Mouse (Mus musculus) spleen, adult 10 weeks (tissue): Measurements from ENCODE around the gene Skint5. TPM values are rescaled to one million over a fixed set of nuclear protein-coding genes. Genes with fewer than 3 reads are reported as not detected.

ENCODE experiments used
- polyA plus RNA-seq: library from polyadenylated mRNA; stranded (reverse); fragments of 350-450 nt; fragmentation: Illumina TruSeq; extraction: RNeasy Lipid Tissue Mini Kit (QIAGEN cat#74804); gene quantifications from one replicate; pipeline ENCODE4 v1.2.3, GENCODE M21; 2015; ENCODE audit warnings: low replicate concordance; ENCODE audit not compliant: insufficient read depth

Skint5 gene
- not detected for polyA plus RNA-seq

DNA sequence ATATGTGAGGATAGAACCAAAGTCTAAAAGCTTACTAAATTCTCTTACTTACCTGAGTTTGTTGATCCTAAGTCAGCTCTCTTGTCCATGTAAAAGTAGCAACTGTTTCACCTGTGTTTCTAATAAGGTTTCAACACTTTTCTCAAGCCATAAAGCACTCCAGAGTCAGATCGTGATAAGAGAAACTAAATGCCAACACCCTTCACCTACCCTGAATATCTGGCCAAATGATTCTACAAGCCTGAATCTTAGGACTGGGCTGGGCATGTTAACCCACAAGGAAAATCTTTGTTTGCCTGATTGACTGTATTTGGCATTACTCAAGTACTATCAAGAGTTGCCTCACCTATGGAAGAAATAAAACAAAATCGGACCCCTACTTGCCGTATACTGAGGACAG, at the start of gene Skint5:
TSS of gene Skint5 (minus strand) at position 101 of the 400 bp plus-strand sequence.

Other genes with a start within 250 kb of the Skint5 start
- gene Skint11, start 163.9 kb upstream of the Skint5 start, polyA plus RNA-seq: not detected